Mouse (Mus musculus): Measurements from ENCODE around the gene S1pr4.

DNA sequence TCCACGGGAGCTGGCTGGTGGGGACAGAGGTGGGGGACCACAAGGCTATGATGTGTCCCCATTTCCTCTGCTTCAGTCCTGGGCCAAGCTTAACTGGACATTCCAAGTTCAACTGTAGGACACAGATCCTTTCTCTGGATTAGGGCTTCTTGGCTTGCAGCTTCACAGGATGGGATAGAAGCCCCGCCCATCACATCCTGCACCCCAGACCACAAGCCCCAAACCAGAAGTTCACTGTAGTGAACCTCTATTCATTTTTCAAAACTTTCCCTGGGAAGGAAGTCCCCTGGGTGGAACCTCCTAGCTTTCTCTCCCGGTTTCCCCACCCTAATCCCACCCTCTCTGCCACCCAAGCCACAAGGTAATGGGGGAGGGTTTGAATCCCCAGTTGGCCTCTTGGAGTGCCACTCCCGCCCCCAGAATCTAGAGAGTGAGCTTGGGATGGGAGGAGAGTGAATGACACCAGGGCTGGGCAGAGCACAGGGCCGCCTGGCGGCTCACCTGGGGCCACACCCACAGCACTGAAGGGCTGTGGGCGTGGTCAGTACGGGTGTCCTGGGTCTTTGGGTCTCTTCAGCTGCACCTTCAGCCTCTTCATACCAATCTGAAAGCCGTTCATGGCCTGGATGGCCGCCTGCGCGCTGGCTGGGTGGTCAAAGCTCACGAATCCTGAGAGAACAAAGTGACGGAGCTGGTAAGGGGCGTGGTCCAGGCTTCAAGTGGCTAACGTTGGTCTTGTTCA, 38.1 kb downstream of the S1pr4 start:
- TF ChIP-seq CTCF (IDR thresholded peaks at IDR 0.05; ENCODE audit: control insufficient read depth, insufficient read depth, insufficient replicate concordance, low read depth, low read length) = no peak
- no peak for TF ChIP-seq POLR2A (IDR thresholded peaks at IDR 0.05; ENCODE audit: control insufficient read depth, low read depth, low read length)
